ENCODE assay signal across 8 mouse cellular contexts in the genomic region with DNA sequence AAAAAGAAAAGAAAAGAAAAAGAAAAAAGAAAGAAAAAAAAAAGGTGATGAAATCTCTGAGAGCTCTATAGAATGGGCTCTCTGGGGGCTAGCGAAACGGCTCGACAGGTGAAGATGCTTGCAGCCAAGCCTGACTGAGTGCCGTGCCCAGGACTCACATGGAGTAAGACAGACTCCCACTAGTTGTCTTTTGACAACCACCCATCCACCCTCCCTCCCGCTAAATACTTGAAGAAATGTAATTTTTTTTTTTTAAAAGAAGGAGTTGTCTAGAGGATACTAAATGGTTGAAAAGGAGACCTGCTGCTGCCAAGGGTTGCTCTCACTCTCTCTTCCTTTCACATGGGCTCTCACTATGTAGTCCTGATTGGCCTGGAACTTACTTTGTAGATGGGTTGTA. TPM values are rescaled to one million over a fixed set of nuclear protein-coding genes. Genes with fewer than 3 reads are reported as not detected.
DNase-seq lines count a peak whose midpoint lies in the region; ATAC-seq and TF ChIP-seq lines count a peak whose summit lies in the region.

No protein-coding gene starts in this region.

- H3ac ChIP-seq in C2C12 (ENCODE audit: control insufficient read depth, insufficient read length, low read depth) = no peak overlapping the region

- peaks cover 30% of the 10 kb centered on the region for H3K36me3 ChIP-seq in erythroblast, embryonic 14.5 days (ENCODE audit: control insufficient read depth)
- peaks cover 10% of the 10 kb centered on the region for H3K36me3 ChIP-seq in C2C12 (ENCODE audit: control insufficient read depth, insufficient read depth)
- no peaks in the 10 kb centered on the region for H3K36me3 ChIP-seq in forebrain, embryonic 15.5 days
- H3K36me3 ChIP-seq in liver, embryonic 14.5 days (replicated peaks; ENCODE audit: control insufficient read depth, insufficient read depth, low read depth) = peaks cover 5% of the 10 kb centered on the region

- TF ChIP-seq CTCF in C2C12 (IDR thresholded peaks at IDR 0.05; ENCODE audit: control insufficient read depth, insufficient read depth, insufficient read length) = no peak
- TF ChIP-seq CTCF in liver, embryonic 14.5 days (IDR thresholded peaks at IDR 0.05; ENCODE audit: low read depth) = no peak

- H3K27ac ChIP-seq in forebrain, embryonic 15.5 days (replicated peaks) = peak overlapping the region; percentile 88
- H3K27ac ChIP-seq in liver, embryonic 14.5 days = peak overlapping the region; percentile 56

- TF ChIP-seq EP300 in liver, embryonic 14.5 days (IDR thresholded peaks at IDR 0.05; ENCODE audit: low read depth) = no peak

- H3K79me2 ChIP-seq in C2C12 (ENCODE audit: control insufficient read depth, insufficient read depth) = peaks cover 44% of the 10 kb centered on the region

- H3K4me2 ChIP-seq in forebrain, embryonic 15.5 days (replicated peaks) = peak overlapping the region; percentile 83
- peak overlapping the region; percentile 63 for H3K4me2 ChIP-seq in liver, embryonic 14.5 days (ENCODE audit: low read depth)

- H3K27me3 ChIP-seq in erythroblast, embryonic 14.5 days (ENCODE audit: control insufficient read depth) = no peaks in the 10 kb centered on the region
- H3K27me3 ChIP-seq in C2C12 (ENCODE audit: control insufficient read depth, insufficient read depth, insufficient read length) = peaks cover 7% of the 10 kb centered on the region
- no peaks in the 10 kb centered on the region for H3K27me3 ChIP-seq in forebrain, embryonic 15.5 days
- no peaks in the 10 kb centered on the region for H3K27me3 ChIP-seq in liver, embryonic 14.5 days (ENCODE audit: control insufficient read depth, insufficient read depth, low read length)

- no peaks in the 10 kb centered on the region for H3K9me3 ChIP-seq in erythroblast, embryonic 14.5 days (ENCODE audit: control insufficient read depth, low read length)
- H3K9me3 ChIP-seq in forebrain, embryonic 15.5 days = no peaks in the 10 kb centered on the region
- no peaks in the 10 kb centered on the region for H3K9me3 ChIP-seq in liver, embryonic 14.5 days (ENCODE audit: control insufficient read depth, low read length)

- peaks cover 67% of the 10 kb centered on the region for H3K4me1 ChIP-seq in erythroblast, embryonic 14.5 days (ENCODE audit: control insufficient read depth)
- H3K4me1 ChIP-seq in forebrain, embryonic 15.5 days = peaks cover 22% of the 10 kb centered on the region
- H3K4me1 ChIP-seq in liver, embryonic 14.5 days (replicated peaks; ENCODE audit: control insufficient read depth in 2 of 2, insufficient read depth in 2 of 2, low read length in 1 of 2) = peaks cover 22 to 32% of the 10 kb centered on the region in 2 experiments

- H3K79me3 ChIP-seq in C2C12 (ENCODE audit: low read depth) = peaks cover 41% of the 10 kb centered on the region

- WGBS in forebrain, embryonic 15.5 days = 8% methylated on average over 5 of the region's 5 CpGs
- WGBS in liver, embryonic 14.5 days (ENCODE audit: insufficient replicate concordance) = 29% methylated on average over 5 of the region's 5 CpGs

- no peak for ATAC-seq in erythroblast, adult 5-6 weeks (replicated peaks; ENCODE audit: low FRiP score, poor library complexity, severe bottlenecking)
- ATAC-seq in forebrain, embryonic 15.5 days (replicated peaks) = peak; percentile 17; the same call in 1 of the 2 replicates
- ATAC-seq in liver, embryonic 14.5 days (ENCODE audit: insufficient read depth) = no peak

- H3K4me3 ChIP-seq in erythroblast, embryonic 14.5 days (replicated peaks) = peak overlapping the region; percentile 100
- H3K4me3 ChIP-seq in C2C12 (ENCODE audit: insufficient read depth, poor library complexity, severe bottlenecking) = peak overlapping the region; percentile 28
- H3K4me3 ChIP-seq in forebrain, embryonic 15.5 days = peak overlapping the region; percentile 72
- H3K4me3 ChIP-seq in liver, embryonic 14.5 days (ENCODE audit: insufficient read depth in 1 of 2, low read depth in 2 of 2, low read length in 2 of 2) = peak overlapping the region; percentile 25 to 100; a peak in 3 of 4 replicates

- DNase-seq in liver, embryonic 14.5 days (ENCODE audit: low read depth in 3 of 3, low spot score in 3 of 3) = no peak
- no peak for DNase-seq in adrenal gland, postnatal 4 days (ENCODE audit: low spot score in 2 of 2)
- DNase-seq in natural killer cell, adult 2 months (ENCODE audit: low spot score in 2 of 2) = no peak
- no peak for DNase-seq in kidney, postnatal 14 days

- H3K9ac ChIP-seq in forebrain, embryonic 15.5 days (replicated peaks) = peak overlapping the region; percentile 64
- peak overlapping the region; percentile 55 for H3K9ac ChIP-seq in liver, embryonic 14.5 days (replicated peaks)

TF ChIP-seq in C2C12, 6 proteins besides CTCF, POLR2A, EP300 and RAD21:
- TF ChIP-seq MAX (IDR thresholded peaks at IDR 0.05) (no peak), FOSL1 (IDR thresholded peaks at IDR 0.05; ENCODE audit: insufficient read depth, low read length, poor library complexity, severe bottlenecking) (no peak), CEBPB (IDR thresholded peaks at IDR 0.05; ENCODE audit: low read depth) (no peak)

RNA-seq across cellular contexts. Expression of a gene that starts 0.7 kb away (rescaled TPM):
- polyA plus RNA-seq in erythroblast, embryonic 14.5 days (2012) = 80.2 and 82.1 TPM in 2 replicates
- total RNA-seq in erythroblast, adult 5-6 weeks (2015; ENCODE audit: low replicate concordance) = 61.4 and 79.7 TPM in 2 replicates
- total RNA-seq in erythroblast, adult 5-6 weeks (2017; ENCODE audit: low replicate concordance) = 52.2 and 70.8 TPM in 2 replicates
- polyA plus RNA-seq in C2C12 (2012; fragmentation: generic; extraction: Trizol) = 136 TPM
- polyA plus RNA-seq in forebrain, embryonic 15.5 days (2015; fragmentation: Nextera tagmentation; extraction: Ambion mirVana) = 30.3 and 31.6 TPM in 2 replicates
- polyA plus RNA-seq in liver, embryonic 14.5 days (2012; rRNA removed) = 109 and 127 TPM in 2 replicates
- 57.4 and 59.9 TPM in 2 replicates for polyA plus RNA-seq in liver, embryonic 14.5 days (2014; fragmentation: Nextera tagmentation; extraction: Ambion mirVana)
- 100 to 1,000 TPM; 171 to 182 TPM for total RNA-seq in adrenal gland, postnatal 4 days (2021)

RNA-seq across cellular contexts. Expression of a gene that starts 21.0 kb away (rescaled TPM):
- not detected in 2 replicates for polyA plus RNA-seq in erythroblast, embryonic 14.5 days (2012)
- not detected in 2 replicates for total RNA-seq in erythroblast, adult 5-6 weeks (2015; ENCODE audit: low replicate concordance)
- total RNA-seq in erythroblast, adult 5-6 weeks (2017; ENCODE audit: low replicate concordance) = not detected in 2 replicates
- polyA plus RNA-seq in C2C12 (2012; fragmentation: generic; extraction: Trizol) = not detected
- polyA plus RNA-seq in forebrain, embryonic 15.5 days (2015; fragmentation: Nextera tagmentation; extraction: Ambion mirVana) = 4.6 TPM in 2 replicates
- 0.02 TPM in 1 of 2 replicates, not detected in the other for polyA plus RNA-seq in liver, embryonic 14.5 days (2012; rRNA removed)
- polyA plus RNA-seq in liver, embryonic 14.5 days (2014; fragmentation: Nextera tagmentation; extraction: Ambion mirVana) = not detected in 2 replicates
- total RNA-seq in adrenal gland, postnatal 4 days (2021) = under 1 TPM; 0.39 to 0.40 TPM

RNA-seq across cellular contexts. Expression of a gene that starts 24.0 kb away (rescaled TPM):
- not detected in 2 replicates for polyA plus RNA-seq in erythroblast, embryonic 14.5 days (2012)
- not detected in 2 replicates for total RNA-seq in erythroblast, adult 5-6 weeks (2015; ENCODE audit: low replicate concordance)
- total RNA-seq in erythroblast, adult 5-6 weeks (2017; ENCODE audit: low replicate concordance) = not detected in 2 replicates
- polyA plus RNA-seq in C2C12 (2012; fragmentation: generic; extraction: Trizol) = not detected
- polyA plus RNA-seq in forebrain, embryonic 15.5 days (2015; fragmentation: Nextera tagmentation; extraction: Ambion mirVana) = 1.0 and 1.1 TPM in 2 replicates
- not detected in 2 replicates for polyA plus RNA-seq in liver, embryonic 14.5 days (2012; rRNA removed)
- not detected in 2 replicates for polyA plus RNA-seq in liver, embryonic 14.5 days (2014; fragmentation: Nextera tagmentation; extraction: Ambion mirVana)
- not detected for total RNA-seq in adrenal gland, postnatal 4 days (2021)

RNA-seq across cellular contexts. Expression of a gene that starts 25.1 kb away (rescaled TPM):
- polyA plus RNA-seq in erythroblast, embryonic 14.5 days (2012) = not detected in 2 replicates
- total RNA-seq in erythroblast, adult 5-6 weeks (2015; ENCODE audit: low replicate concordance) = not detected in 2 replicates
- total RNA-seq in erythroblast, adult 5-6 weeks (2017; ENCODE audit: low replicate concordance) = not detected in 2 replicates
- 0.68 TPM for polyA plus RNA-seq in C2C12 (2012; fragmentation: generic; extraction: Trizol)
- 0.24 and 0.41 TPM in 2 replicates for polyA plus RNA-seq in forebrain, embryonic 15.5 days (2015; fragmentation: Nextera tagmentation; extraction: Ambion mirVana)
- polyA plus RNA-seq in liver, embryonic 14.5 days (2012; rRNA removed) = not detected in 2 replicates
- polyA plus RNA-seq in liver, embryonic 14.5 days (2014; fragmentation: Nextera tagmentation; extraction: Ambion mirVana) = 0.14 TPM in 1 of 2 replicates, not detected in the other
- total RNA-seq in adrenal gland, postnatal 4 days (2021) = 1 to 10 TPM in 1 of 2 experiments, under 1 TPM in 1; 0.51 to 1.0 TPM

RNA-seq across cellular contexts. Expression of a gene that starts 26.5 kb away (rescaled TPM):
- polyA plus RNA-seq in erythroblast, embryonic 14.5 days (2012) = 0.70 and 0.77 TPM in 2 replicates
- total RNA-seq in erythroblast, adult 5-6 weeks (2015; ENCODE audit: low replicate concordance) = 6.0 and 10.9 TPM in 2 replicates
- total RNA-seq in erythroblast, adult 5-6 weeks (2017; ENCODE audit: low replicate concordance) = 3.1 and 6.6 TPM in 2 replicates
- polyA plus RNA-seq in C2C12 (2012; fragmentation: generic; extraction: Trizol) = 50.3 TPM
- polyA plus RNA-seq in forebrain, embryonic 15.5 days (2015; fragmentation: Nextera tagmentation; extraction: Ambion mirVana) = 53.1 and 54.4 TPM in 2 replicates
- 13.0 and 13.8 TPM in 2 replicates for polyA plus RNA-seq in liver, embryonic 14.5 days (2012; rRNA removed)
- polyA plus RNA-seq in liver, embryonic 14.5 days (2014; fragmentation: Nextera tagmentation; extraction: Ambion mirVana) = 12.7 and 14.6 TPM in 2 replicates
- 10 to 100 TPM; 54.4 to 56.9 TPM for total RNA-seq in adrenal gland, postnatal 4 days (2021)

Comparison
In these comparisons a context has a peak if more than half of its experiments do, and no peak if none do; other contexts are left out.
1. H3K4me3 ChIP-seq: peak in every context shown above with its lines; median percentile 100 in erythroblast, embryonic 14.5 days; 72 in forebrain, embryonic 15.5 days; 62 in liver, embryonic 14.5 days; 28 in C2C12.